Mouse (Mus musculus) intestine, embryonic 14.5 days (tissue): Measurements from ENCODE around the gene Tas1r1. TPM values are rescaled to one million over a fixed set of nuclear protein-coding genes. Genes with fewer than 3 reads are reported as not detected.
"Not testable (repeated sequence)": the region's sequence is repeated elsewhere in the genome, so short reads cannot be mapped to it uniquely, and the experiment has no call there.

Source experiments
- ATAC-seq: fragments of 200-750 bp; cut with Nextera tagmentation; replicated peaks from 2 replicates; pipeline ENCODE4 v1.8.0; 2017; ENCODE audit warnings: low read depth, moderate number of reproducible peaks, moderate TSS enrichment, moderate library complexity; ENCODE audit not compliant: low FRiP score, low TSS enrichment
- DNase-seq: peaks from one replicate; pipeline ENCODE4 v3.0.0-alpha.2; 2018; ENCODE audit warnings: low spot score
- H3K27ac ChIP-seq: fragments of 300-500 bp; sonication (generic); 2 replicates; pipeline ENCODE4 v1.5.1; 2014; ENCODE audit warnings: low read depth, mild to moderate bottlenecking, control low read depth
- H3K27me3 ChIP-seq: fragments of 300-500 bp; sonication (generic); replicated peaks from 2 replicates; pipeline ENCODE4 v1.6.1; 2014; ENCODE audit warnings: low read length, control low read depth; ENCODE audit not compliant: control insufficient read depth, insufficient read depth
- H3K36me3 ChIP-seq: fragments of 300-500 bp; sonication (generic); 2 replicates; pipeline ENCODE4 v1.6.1; 2014; ENCODE audit warnings: low read length, control low read depth; ENCODE audit not compliant: control insufficient read depth, insufficient read depth
- H3K4me1 ChIP-seq: fragments of 300-500 bp; sonication (generic); replicated peaks from 2 replicates; pipeline ENCODE4 v1.6.1; 2014; ENCODE audit warnings: low read length, control low read depth, mixed read lengths; ENCODE audit not compliant: control insufficient read depth, insufficient read depth
- H3K4me2 ChIP-seq: fragments of 300-500 bp; sonication (generic); 2 replicates; pipeline ENCODE4 v1.6.1; 2014; ENCODE audit warnings: low read length
- H3K4me3 ChIP-seq: fragments of 300-500 bp; sonication (generic); 2 replicates; pipeline ENCODE4 v1.5.1; 2014; ENCODE audit warnings: low read depth, low read length, control low read depth, mixed read lengths
- H3K9ac ChIP-seq: fragments of 300-500 bp; sonication (generic); 2 replicates; pipeline ENCODE4 v1.6.1; 2014; ENCODE audit warnings: mild to moderate bottlenecking, low read length
- H3K9me3 ChIP-seq: fragments of 300-500 bp; sonication (generic); 2 replicates; pipeline ENCODE4 v1.6.1; 2016; ENCODE audit warnings: low read length, control low read depth; ENCODE audit not compliant: control insufficient read depth
- WGBS: fragments of 180-500 bp; shearing (Covaris S2); extraction: QIAGEN DNeasy Blood & Tissue Kit; methylation state at CpG from one replicate; pipeline ENCODE4 v1.1.7; 2014; 5-methylcytosine and 5-hydroxymethylcytosine counted together
- polyA plus RNA-seq: library from polyadenylated mRNA; unstranded; fragments of >200 nt; fragmentation: Nextera tagmentation; extraction: Ambion mirVana; gene quantifications from 2 replicates; pipeline ENCODE4 v1.2.1, GENCODE M21; 2014

Tas1r1 gene
- polyA plus RNA-seq, 1 experiment from 2014 or later = 0.14 TPM

DNA sequence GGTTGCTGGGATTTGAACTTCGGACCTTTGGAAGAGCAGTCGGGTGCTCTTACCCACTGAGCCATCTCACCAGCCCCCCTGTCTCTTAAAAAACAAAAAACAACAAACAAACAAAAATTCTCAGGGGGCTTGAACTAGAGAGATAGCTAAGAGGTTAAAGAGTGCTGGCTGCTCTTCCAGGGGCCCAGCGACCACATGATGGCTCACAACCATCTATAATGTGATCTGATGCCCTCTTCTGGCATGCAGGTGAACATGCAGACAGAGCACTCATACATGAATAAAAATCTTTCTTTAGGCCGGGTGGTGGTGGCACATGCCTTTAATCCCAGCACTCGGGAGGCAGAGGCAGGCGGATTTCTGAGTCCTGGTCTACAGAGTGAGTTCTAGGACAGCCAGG lies 1.9 kb downstream of the Tas1r1 start:
- ATAC-seq, DNase-seq, H3K4me3 ChIP-seq, H3K9ac ChIP-seq, H3K27me3 ChIP-seq, H3K36me3 ChIP-seq, H3K4me1 ChIP-seq, H3K4me2 ChIP-seq, H3K9me3 ChIP-seq, H3K27ac ChIP-seq: not testable (repeated sequence)
- 87% methylated on average over 6 of the region's 6 CpGs for WGBS

DNA sequence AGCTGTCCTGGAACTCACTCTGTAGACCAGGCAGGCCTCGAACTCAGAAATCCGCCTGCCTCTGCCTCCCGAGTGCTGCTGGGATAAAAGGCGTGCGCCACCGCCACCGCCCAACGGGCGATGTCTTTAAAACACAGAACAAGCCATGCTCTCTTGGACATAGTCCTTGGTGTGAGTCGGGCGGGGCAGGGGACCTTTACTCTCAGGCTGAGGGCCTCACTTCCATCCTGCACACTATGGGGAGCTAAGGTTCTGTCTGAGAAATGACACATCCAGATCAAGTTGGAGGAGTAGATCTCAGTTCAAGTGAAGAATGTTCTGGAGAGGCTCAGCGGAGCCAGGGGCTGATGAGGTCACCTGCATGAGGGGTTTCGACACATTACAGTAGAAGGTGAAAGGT lies 5.4 kb downstream of the Tas1r1 start:
- Histone ChIP-seq H3K27me3 (no peaks in the 10 kb centered on the region), H3K4me3 (no peak overlapping the region), H3K9ac (no peak overlapping the region), H3K4me2 (no peak overlapping the region), H3K36me3 (no peaks in the 10 kb centered on the region), H3K4me1 (peaks cover 6% of the 10 kb centered on the region; the same call in 1 of the 2 replicates), H3K9me3 (no peaks in the 10 kb centered on the region), H3K27ac (no peak overlapping the region)
- 85% methylated on average over 13 of the region's 13 CpGs for WGBS
- ATAC-seq (no peak), DNase-seq (no peak)

DNA sequence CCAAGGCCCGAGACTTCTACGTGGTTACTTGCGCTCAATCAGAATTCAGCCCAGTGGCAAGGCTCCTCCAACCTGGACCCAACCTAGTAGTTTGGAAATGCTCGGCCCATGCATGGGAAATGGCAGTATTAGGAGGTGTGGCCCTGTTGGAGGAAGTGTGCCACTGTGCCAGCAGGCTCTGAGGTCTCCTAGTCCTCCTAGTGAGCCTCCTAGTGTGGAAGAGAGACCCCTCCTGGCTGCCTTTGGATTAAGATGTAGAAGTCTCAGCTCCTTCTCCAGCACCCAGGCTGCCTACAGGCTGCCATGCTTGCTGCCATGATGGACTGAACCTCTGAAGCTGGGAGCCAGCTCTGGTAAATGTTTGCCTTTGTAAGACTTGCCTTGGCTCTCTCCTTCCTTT lies 8.4 kb downstream of the Tas1r1 start:
- Histone ChIP-seq H3K27ac (no peak overlapping the region), H3K4me1 (peaks cover 25% of the 10 kb centered on the region), H3K9ac (no peak overlapping the region), H3K36me3 (0 out of 2 replicates have a peak, but pooled peaks cover 6% of the 10 kb centered on the region), H3K4me3 (no peak overlapping the region), H3K9me3 (no peaks in the 10 kb centered on the region), H3K27me3 (no peaks in the 10 kb centered on the region), H3K4me2 (no peak overlapping the region)
- no peak for DNase-seq
- WGBS = 73% methylated on average over 4 of the region's 4 CpGs
- ATAC-seq = no peak

DNA sequence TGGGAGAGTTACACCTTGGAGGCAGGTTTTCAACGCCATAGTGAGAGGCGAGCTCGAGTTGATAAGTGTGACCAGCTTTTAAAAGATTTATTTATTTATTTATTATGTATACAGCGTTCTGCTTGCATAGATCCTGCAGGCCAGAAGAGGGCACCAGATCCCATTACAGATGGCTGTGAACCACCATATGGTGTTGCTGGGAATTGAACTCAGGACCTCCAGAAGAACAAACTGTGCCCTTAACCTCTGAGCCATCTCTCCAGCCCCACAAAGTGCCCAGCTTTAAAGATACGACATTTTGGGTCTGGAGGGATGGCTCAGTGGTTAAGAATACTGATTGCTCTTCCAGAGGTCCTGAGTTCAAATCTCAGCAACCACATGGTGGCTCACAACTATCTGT lies 9.3 kb downstream of the Tas1r1 start:
- no peak for ATAC-seq
- H3K9ac ChIP-seq = no peak overlapping the region
- H3K4me1 ChIP-seq = peaks cover 29% of the 10 kb centered on the region
- H3K36me3 ChIP-seq = peaks cover 12% of the 10 kb centered on the region; the same call in 1 of the 2 replicates
- H3K27ac ChIP-seq = no peak overlapping the region
- no peak for DNase-seq
- no peak overlapping the region for H3K4me2 ChIP-seq
- H3K4me3 ChIP-seq = no peak overlapping the region
- H3K9me3 ChIP-seq = no peaks in the 10 kb centered on the region
- 48% methylated on average over 5 of the region's 5 CpGs for WGBS
- no peaks in the 10 kb centered on the region for H3K27me3 ChIP-seq

DNA sequence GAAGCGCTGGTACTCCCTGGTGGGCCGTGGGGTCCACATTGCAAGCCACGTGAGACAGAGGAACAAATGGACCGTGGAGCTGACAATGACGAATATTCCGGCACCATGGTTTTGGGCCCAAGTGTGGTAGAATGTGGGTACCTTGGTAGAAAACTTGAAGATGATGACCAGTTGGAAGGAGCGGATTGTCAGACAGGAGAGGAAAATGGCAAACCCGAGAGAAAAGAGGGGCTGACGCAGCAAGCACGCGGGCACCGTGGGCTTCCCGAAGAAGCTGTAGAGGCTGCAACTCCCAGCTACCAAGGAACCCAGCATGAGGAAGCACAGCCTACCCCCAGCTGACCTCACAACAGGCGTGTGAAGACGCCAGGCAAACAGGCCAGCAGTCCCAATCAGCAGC lies 9.9 kb downstream of the Tas1r1 start:
- peak overlapping the region; percentile 86; the same call in 1 of the 2 replicates for H3K4me2 ChIP-seq
- H3K27ac ChIP-seq = no peak overlapping the region
- ATAC-seq (no peak), DNase-seq (no peak)
- H3K4me3 ChIP-seq = no peak overlapping the region
- WGBS = 64% methylated on average over 15 of the region's 15 CpGs
- H3K27me3 ChIP-seq = no peaks in the 10 kb centered on the region
- H3K9ac ChIP-seq = no peak overlapping the region
- peaks cover 29% of the 10 kb centered on the region for H3K4me1 ChIP-seq
- no peaks in the 10 kb centered on the region for H3K9me3 ChIP-seq
- peaks cover 14% of the 10 kb centered on the region for H3K36me3 ChIP-seq

DNA sequence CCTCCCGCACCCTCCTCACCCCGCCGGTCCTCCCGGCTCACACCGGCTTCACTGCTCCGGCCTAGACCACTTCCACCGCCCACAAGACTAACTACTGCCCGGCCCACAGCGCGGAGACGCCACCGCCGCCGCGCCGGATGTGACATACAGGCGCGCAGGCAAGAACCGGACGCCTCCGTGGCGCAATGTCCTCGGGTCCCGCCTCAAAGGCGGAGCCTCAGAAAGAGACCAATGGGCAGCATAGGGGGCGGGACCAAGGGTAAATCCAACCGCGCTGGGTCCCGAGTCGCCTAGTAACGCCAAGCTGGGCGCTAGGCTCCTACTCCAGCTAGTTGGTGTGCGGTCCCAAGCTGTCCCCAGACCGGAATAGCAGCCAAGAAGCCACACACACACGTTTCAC lies 10.8 kb downstream of the Tas1r1 start, which contains the start of gene Zbtb48:
Gene Zbtb48 (minus strand): TSS at position 148 of the 400 bp plus-strand sequence.
- H3K27ac ChIP-seq = peak within 1 kb of the TSS; percentile 64; the same call in 1 of the 2 replicates
- H3K4me2 ChIP-seq = peak within 1 kb of the TSS; percentile 97
- H3K4me3 ChIP-seq = peak within 1 kb of the TSS; percentile 69
- DNase-seq (peak; percentile 92), ATAC-seq (peak; percentile 97)
- peaks cover 29% of the 10 kb centered on the region for H3K4me1 ChIP-seq
- no peaks in the 10 kb centered on the region for H3K9me3 ChIP-seq
- WGBS = 0% methylated on average over 35 of the region's 35 CpGs
- H3K27me3 ChIP-seq = no peaks in the 10 kb centered on the region
- peaks cover 23% of the 10 kb centered on the region for H3K36me3 ChIP-seq
- peak within 1 kb of the TSS; percentile 69 for H3K9ac ChIP-seq

DNA sequence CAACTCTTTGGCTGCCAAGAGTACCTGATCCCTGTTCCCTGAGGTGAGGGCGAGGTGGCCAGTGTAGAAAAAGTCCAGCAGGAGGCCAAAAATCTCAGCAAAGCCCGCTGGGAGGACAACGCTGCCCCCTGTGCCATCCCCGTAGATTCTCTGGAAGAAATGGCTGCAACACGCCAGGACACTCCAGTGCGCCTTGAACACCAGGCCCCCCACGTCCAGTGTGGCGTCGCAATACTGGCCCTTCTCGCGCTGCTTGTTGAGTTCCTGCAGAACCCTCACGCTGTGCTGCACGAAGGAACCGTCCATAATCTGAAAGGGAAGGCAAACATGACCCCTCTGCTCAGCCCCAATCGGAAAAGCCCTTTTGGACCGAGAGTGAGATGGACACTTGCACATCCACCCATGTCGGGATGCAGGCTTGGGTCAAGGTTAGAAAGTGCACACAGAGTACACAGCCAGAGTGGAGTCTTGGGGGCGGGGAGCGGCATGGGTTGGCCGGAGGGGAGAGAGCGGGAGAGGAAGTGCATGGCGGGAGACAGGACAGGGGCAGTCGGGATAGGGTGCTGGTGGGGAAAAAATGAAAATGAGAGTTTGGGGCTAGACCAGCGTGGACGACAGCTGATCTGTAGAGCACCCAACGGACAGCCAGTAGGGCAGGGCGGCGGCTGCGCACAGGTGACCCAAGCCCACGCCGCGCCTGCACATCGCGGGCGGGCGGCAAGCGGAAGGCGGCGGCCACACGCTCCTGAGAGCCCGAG lies 11.4 kb downstream of the Tas1r1 start:
- peak; percentile 72 for DNase-seq

DNA sequence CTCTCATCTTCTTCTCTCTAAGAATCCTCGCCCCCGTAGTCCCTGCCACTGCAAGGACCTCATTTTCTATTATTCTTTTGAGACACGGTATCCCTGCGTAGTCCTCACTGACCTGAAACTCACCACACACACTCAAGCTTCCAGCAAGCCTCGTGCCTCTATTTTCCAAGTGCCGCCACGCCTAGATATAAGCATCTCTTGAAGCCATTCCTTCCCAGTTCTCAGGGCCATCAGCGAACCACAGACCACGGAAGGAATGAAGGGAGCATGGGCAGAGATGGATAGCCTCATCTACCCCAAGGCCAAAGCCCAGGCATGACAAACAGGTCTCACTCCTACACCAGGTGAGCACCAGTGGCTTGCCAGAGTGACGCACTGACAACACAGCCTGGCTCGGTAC lies 13.8 kb downstream of the Tas1r1 start:
- ATAC-seq = no peak
- Histone ChIP-seq H3K27me3 (no peaks in the 10 kb centered on the region), H3K9ac (no peak overlapping the region; the same call in 1 of the 2 replicates), H3K27ac (no peak overlapping the region), H3K9me3 (no peaks in the 10 kb centered on the region), H3K4me1 (peaks cover 29% of the 10 kb centered on the region), H3K4me2 (no peak overlapping the region), H3K36me3 (peaks cover 53% of the 10 kb centered on the region), H3K4me3 (no peak overlapping the region)
- 90% methylated on average over 11 of the region's 11 CpGs for WGBS
- DNase-seq = no peak

More for the DNA sequence above, 11.4 kb downstream of the Tas1r1 start:
- Histone ChIP-seq H3K4me3 (peak overlapping the region; percentile 69), H3K9ac (peak overlapping the region; percentile 69), H3K36me3 (peaks cover 29% of the 10 kb centered on the region), H3K4me1 (peaks cover 29% of the 10 kb centered on the region), H3K4me2 (peak overlapping the region; percentile 97), H3K27ac (peak overlapping the region; percentile 64; the same call in 1 of the 2 replicates), H3K27me3 (no peaks in the 10 kb centered on the region), H3K9me3 (no peaks in the 10 kb centered on the region)
- WGBS = 2% methylated on average over 38 of the region's 41 CpGs
- peak; percentile 67 for ATAC-seq

DNA sequence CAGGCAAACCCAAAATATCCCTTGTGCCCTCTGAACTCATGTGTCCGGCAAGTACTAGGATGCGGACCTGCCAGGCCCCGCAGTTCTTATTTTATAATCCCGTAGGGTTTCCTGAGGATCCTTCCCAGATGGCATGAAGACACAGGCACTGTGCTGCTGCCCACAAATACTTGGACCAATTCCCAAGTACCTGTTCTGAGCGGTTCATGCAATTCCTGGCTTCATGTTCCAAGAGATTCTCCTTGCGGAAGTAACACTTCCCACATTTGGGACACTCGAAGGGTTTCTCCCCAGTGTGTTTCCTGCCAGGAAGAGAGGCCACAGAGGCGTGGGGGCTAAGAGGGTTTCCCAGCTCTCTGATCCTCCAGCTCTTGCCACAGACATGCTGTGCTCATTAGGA lies 15.9 kb downstream of the Tas1r1 start:
- H3K36me3 ChIP-seq = peaks cover 69% of the 10 kb centered on the region
- 89% methylated on average over 8 of the region's 8 CpGs for WGBS
- H3K27ac ChIP-seq = no peak overlapping the region
- ATAC-seq (no peak), DNase-seq (no peak)
- no peak overlapping the region for H3K9ac ChIP-seq
- no peaks in the 10 kb centered on the region for H3K9me3 ChIP-seq
- H3K4me3 ChIP-seq = no peak overlapping the region
- peaks cover 21% of the 10 kb centered on the region for H3K4me1 ChIP-seq
- no peaks in the 10 kb centered on the region for H3K27me3 ChIP-seq
- H3K4me2 ChIP-seq = no peak overlapping the region
